16 mouse cellular contexts compared by ENCODE assay signal in the genomic region with DNA sequence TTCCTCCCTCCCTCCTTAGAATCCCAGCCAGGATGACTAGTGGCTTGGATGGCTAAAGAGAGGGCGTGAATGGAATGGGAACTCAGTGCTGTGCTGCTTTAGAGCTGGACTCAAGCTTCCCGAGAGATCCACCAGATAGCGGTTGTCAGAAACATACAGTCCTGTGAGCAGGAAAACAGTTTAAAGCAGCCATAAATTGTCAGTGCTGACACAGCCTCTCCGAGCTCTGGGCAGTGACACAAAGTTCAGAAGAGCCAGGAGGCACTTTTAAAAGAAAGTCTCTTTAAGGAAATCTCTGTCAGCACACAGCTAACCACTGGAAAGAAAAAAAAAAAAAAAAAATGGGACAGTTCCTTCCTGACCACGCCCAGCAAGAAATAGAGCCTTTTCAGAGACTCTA. TPM values are rescaled to one million over a fixed set of nuclear protein-coding genes. Genes with fewer than 3 reads are reported as not detected.
DNase-seq lines count a peak whose midpoint lies in the region; ATAC-seq lines count a peak whose summit lies in the region.
"Had no signal": no experiment of that assay in that cellular context is flagged by ENCODE, and none has a peak within 500 bp of the region (broad histone marks: within the 10 kb centered on the region; RNA-seq: fewer than 3 reads in every experiment).

No protein-coding gene starts in this region.

- WGBS in kidney, embryonic 16.5 days: 33% methylated on average over 5 of the region's 5 CpGs

- H3K27me3 ChIP-seq in kidney, embryonic 16.5 days (ENCODE audit: insufficient read depth, low read length): no peaks in the 10 kb centered on the region
- H3K27me3 ChIP-seq: embryonic facial prominence, embryonic 12.5 days; forebrain, embryonic 13.5 days; limb, embryonic 15.5 days; midbrain, embryonic 13.5 days; stomach, embryonic 15.5 days had no signal

- H3K9me3 ChIP-seq in kidney, embryonic 16.5 days (ENCODE audit: low read length): no peaks in the 10 kb centered on the region
- H3K9me3 ChIP-seq: embryonic facial prominence, embryonic 12.5 days; forebrain, embryonic 13.5 days; limb, embryonic 15.5 days; midbrain, embryonic 13.5 days; stomach, embryonic 15.5 days had no signal

- no peak overlapping the region for H3K4me3 ChIP-seq in kidney, embryonic 16.5 days (ENCODE audit: low read length)
- H3K4me3 ChIP-seq: embryonic facial prominence, embryonic 12.5 days; forebrain, embryonic 13.5 days; limb, embryonic 15.5 days; midbrain, embryonic 13.5 days; stomach, embryonic 15.5 days had no signal

- H3K9ac ChIP-seq in kidney, embryonic 16.5 days (replicated peaks; ENCODE audit: low read length): no peak overlapping the region
- H3K9ac ChIP-seq: embryonic facial prominence, embryonic 12.5 days; forebrain, embryonic 13.5 days; limb, embryonic 15.5 days; midbrain, embryonic 13.5 days; stomach, embryonic 15.5 days had no signal

- H3K36me3 ChIP-seq in kidney, embryonic 16.5 days (ENCODE audit: insufficient read depth, low read length): peaks cover 41% of the 10 kb centered on the region

- H3K4me2 ChIP-seq in kidney, embryonic 16.5 days (replicated peaks; ENCODE audit: low read depth, low read length): no peak overlapping the region
- H3K4me2 ChIP-seq: embryonic facial prominence, embryonic 12.5 days; forebrain, embryonic 13.5 days; limb, embryonic 15.5 days; midbrain, embryonic 13.5 days; stomach, embryonic 15.5 days had no signal

- intact Hi-C loops in heart, postnatal 10 days (cut with DNase I): no loop called here

- ATAC-seq in kidney, embryonic 16.5 days (ENCODE audit: low FRiP score, low TSS enrichment): no peak
- ATAC-seq: forebrain, embryonic 13.5 days; lung, postnatal 0 days; midbrain, embryonic 13.5 days had no signal

- H3K4me1 ChIP-seq in kidney, embryonic 16.5 days (ENCODE audit: insufficient read depth, low read length): peaks cover 7% of the 10 kb centered on the region; the same call in 1 of the 2 replicates
- H3K4me1 ChIP-seq: embryonic facial prominence, embryonic 12.5 days; forebrain, embryonic 13.5 days; limb, embryonic 15.5 days; midbrain, embryonic 13.5 days; stomach, embryonic 15.5 days had no signal

- DNase-seq in adrenal gland, adult 2 months: peak; percentile 18
- no peak for DNase-seq in adrenal gland, postnatal 14 days
- peak; percentile 13 for DNase-seq in kidney, adult 11 months
- DNase-seq in heart, postnatal 10 days: peak; percentile 37 to 38
- peak; percentile 19 to 48 for DNase-seq in kidney, postnatal 36 days
- no peak for DNase-seq in cerebellum, postnatal 10 days
- no peak for DNase-seq in thymus, postnatal 36 days
- DNase-seq: cerebellum, adult 8-10 months; layer of hippocampus, postnatal 36 days had no signal

- no peak overlapping the region for H3K27ac ChIP-seq in kidney, embryonic 16.5 days (ENCODE audit: low read length)
- H3K27ac ChIP-seq: embryonic facial prominence, embryonic 12.5 days; forebrain, embryonic 13.5 days; limb, embryonic 15.5 days; midbrain, embryonic 13.5 days; stomach, embryonic 15.5 days had no signal

RNA-seq across cellular contexts. Expression of a gene that starts 32.8 kb away (rescaled TPM):
- total RNA-seq in adrenal gland, adult 2 months (2021): 10 to 100 TPM; 18.0 to 25.7 TPM
- 21.8 and 22.6 TPM in 2 replicates for polyA plus RNA-seq in adrenal gland, adult 2 months (2012; rRNA removed)
- 17.5 and 21.8 TPM in 2 replicates for total RNA-seq in adrenal gland, postnatal 14 days (2021)
- 36.4 and 39.0 TPM in 2 replicates for polyA plus RNA-seq in kidney, embryonic 16.5 days (2015; fragmentation: Nextera tagmentation; extraction: Ambion mirVana)
- 10 to 100 TPM; 10.4 to 10.6 TPM for total RNA-seq in heart, postnatal 10 days (2021)

Comparison
In these comparisons a context has a peak if more than half of its experiments do, and no peak if none do; other contexts are left out.
1. DNase-seq: peak in adrenal gland, adult 2 months (single experiment), kidney, adult 11 months (single experiment), heart, postnatal 10 days (2 of 2) and kidney, postnatal 36 days (2 of 2); none in adrenal gland, postnatal 14 days (single experiment), cerebellum, postnatal 10 days (0 of 2) and thymus, postnatal 36 days (0 of 2).